Mouse (Mus musculus) neural tube, embryonic 11.5 days (tissue): ENCODE results near the gene Pde4d. TPM values are rescaled to one million over a fixed set of nuclear protein-coding genes. Genes with fewer than 3 reads are reported as not detected.
A peak's percentile ranks its signal among the peaks of the same experiment; 100 is the strongest.

ENCODE experiments used
- ATAC-seq: fragments of 200-750 bp; cut with Nextera tagmentation; 2 replicates; pipeline ENCODE4 v1.8.0; 2017; ENCODE audit warnings: moderate number of reproducible peaks, mild to moderate bottlenecking, moderate TSS enrichment, moderate library complexity; ENCODE audit not compliant: insufficient read depth, low FRiP score, low TSS enrichment
- DNase-seq: peaks from one replicate; pipeline ENCODE4 v3.0.0-alpha.2; 2015; ENCODE audit warnings: low spot score
- H3K27ac ChIP-seq: fragments of 300-500 bp; sonication (generic); 2 replicates; pipeline ENCODE4 v1.5.1; 2014; ENCODE audit warnings: low read depth, mild to moderate bottlenecking, low read length
- H3K27me3 ChIP-seq: fragments of 300-500 bp; sonication (generic); 2 replicates; pipeline ENCODE4 v1.6.1; 2014; ENCODE audit warnings: mild to moderate bottlenecking, low read length, mixed read lengths; ENCODE audit not compliant: control insufficient read depth, insufficient read depth
- H3K36me3 ChIP-seq: fragments of 300-500 bp; sonication (generic); 2 replicates; pipeline ENCODE4 v1.6.1; 2014; ENCODE audit warnings: mild to moderate bottlenecking, low read length, moderate library complexity, mixed read lengths; ENCODE audit not compliant: control insufficient read depth, insufficient read depth
- H3K4me1 ChIP-seq: fragments of 300-500 bp; sonication (generic); 2 replicates; pipeline ENCODE4 v1.6.1; 2014; ENCODE audit warnings: low read length, mixed read lengths; ENCODE audit not compliant: control insufficient read depth, insufficient read depth
- H3K4me2 ChIP-seq: fragments of 300-500 bp; sonication (generic); 2 replicates; pipeline ENCODE4 v1.6.1; 2014; ENCODE audit warnings: low read depth, mild to moderate bottlenecking, moderate library complexity
- H3K4me3 ChIP-seq: fragments of 300-500 bp; sonication (generic); 2 replicates; pipeline ENCODE4 v1.5.1; 2014; ENCODE audit warnings: low read depth, low read length
- H3K9ac ChIP-seq: fragments of 300-500 bp; sonication (generic); 2 replicates; pipeline ENCODE4 v1.6.1; 2014; ENCODE audit warnings: mild to moderate bottlenecking, low read length
- H3K9me3 ChIP-seq: fragments of 300-500 bp; sonication (generic); 2 replicates; pipeline ENCODE4 v1.6.1; 2016; ENCODE audit warnings: low read length; ENCODE audit not compliant: control insufficient read depth
- WGBS: fragments of 180-500 bp; shearing (Covaris S2); extraction: QIAGEN DNeasy Blood & Tissue Kit; methylation state at CpG from one replicate; pipeline ENCODE4 v1.1.7; 2014; 5-methylcytosine and 5-hydroxymethylcytosine counted together
- polyA plus RNA-seq: library from polyadenylated mRNA; unstranded; fragments of >200 nt; fragmentation: Nextera tagmentation; extraction: Ambion mirVana; gene quantifications from 2 replicates; pipeline ENCODE4 v1.2.1, GENCODE M21; 2014

Gene Pde4d
- polyA plus RNA-seq, 1 experiment from 2014 or later = 11.1 TPM

- no peak for ATAC-seq
- WGBS = 75% methylated on average over 1 of the region's 1 CpGs
- H3K9me3 ChIP-seq = no peaks in the 10 kb centered on the region
Measured at GRCm38 (mm10) chr13:109331563-109331962, 881.8 kb downstream of the Pde4d start.

GRCm38 (mm10) chr13:109341902-109342301 is 892.2 kb downstream of the Pde4d start:
- Histone ChIP-seq H3K4me3 (no peak overlapping the region), H3K27me3 (no peaks in the 10 kb centered on the region), H3K36me3 (no peaks in the 10 kb centered on the region), H3K4me1 (no peaks in the 10 kb centered on the region), H3K9ac (no peak overlapping the region), H3K9me3 (no peaks in the 10 kb centered on the region), H3K4me2 (no peak overlapping the region), H3K27ac (no peak overlapping the region)
- DNase-seq (no peak), ATAC-seq (no peak)
- 51% methylated on average over 3 of the region's 3 CpGs for WGBS

More at GRCm38 (mm10) chr13:109331563-109331962, 881.8 kb downstream of the Pde4d start:
- no peak overlapping the region for H3K9ac ChIP-seq
- no peak overlapping the region for H3K27ac ChIP-seq
- no peaks in the 10 kb centered on the region for H3K27me3 ChIP-seq
- no peak overlapping the region for H3K4me3 ChIP-seq
- no peak for DNase-seq
- H3K36me3 ChIP-seq = no peaks in the 10 kb centered on the region
- H3K4me1 ChIP-seq = no peaks in the 10 kb centered on the region
- H3K4me2 ChIP-seq = no peak overlapping the region

GRCm38 (mm10) chr13:109342469-109342868 is 892.7 kb downstream of the Pde4d start:
- H3K4me2 ChIP-seq = no peak overlapping the region
- H3K9ac ChIP-seq = no peak overlapping the region
- H3K36me3 ChIP-seq = no peaks in the 10 kb centered on the region
- H3K4me1 ChIP-seq = no peaks in the 10 kb centered on the region
- no peak for ATAC-seq
- 48% methylated on average over 6 of the region's 6 CpGs for WGBS
- no peaks in the 10 kb centered on the region for H3K9me3 ChIP-seq
- no peak overlapping the region for H3K4me3 ChIP-seq
- no peaks in the 10 kb centered on the region for H3K27me3 ChIP-seq
- H3K27ac ChIP-seq = no peak overlapping the region
- DNase-seq = no peak

GRCm38 (mm10) chr13:109343596-109343995 is 893.8 kb downstream of the Pde4d start:
- WGBS = 3% methylated on average over 4 of the region's 4 CpGs
- no peaks in the 10 kb centered on the region for H3K9me3 ChIP-seq
- no peak overlapping the region for H3K4me2 ChIP-seq
- no peaks in the 10 kb centered on the region for H3K36me3 ChIP-seq
- H3K4me1 ChIP-seq = no peaks in the 10 kb centered on the region
- peak; percentile 88 for ATAC-seq
- H3K9ac ChIP-seq = no peak overlapping the region
- DNase-seq = peak; percentile 78
- H3K27ac ChIP-seq = no peak overlapping the region
- H3K27me3 ChIP-seq = no peaks in the 10 kb centered on the region
- no peak overlapping the region for H3K4me3 ChIP-seq

- 69% methylated on average over 11 of the region's 11 CpGs for WGBS
- no peak overlapping the region for H3K4me2 ChIP-seq
Measured at GRCm38 (mm10) chr13:109347770-109348169, 898.0 kb downstream of the Pde4d start.

GRCm38 (mm10) chr13:109348316-109348715 is 898.6 kb downstream of the Pde4d start:
- no peak for DNase-seq
- Histone ChIP-seq H3K4me2 (no peak overlapping the region), H3K9me3 (no peaks in the 10 kb centered on the region), H3K4me1 (no peaks in the 10 kb centered on the region), H3K36me3 (no peaks in the 10 kb centered on the region), H3K27ac (no peak overlapping the region), H3K27me3 (no peaks in the 10 kb centered on the region), H3K4me3 (no peak overlapping the region), H3K9ac (no peak overlapping the region)
- ATAC-seq = no peak
- 94% methylated on average over 6 of the region's 6 CpGs for WGBS

More at GRCm38 (mm10) chr13:109347770-109348169, 898.0 kb downstream of the Pde4d start:
- DNase-seq (no peak), ATAC-seq (no peak)
- no peak overlapping the region for H3K9ac ChIP-seq
- no peak overlapping the region for H3K27ac ChIP-seq
- no peaks in the 10 kb centered on the region for H3K9me3 ChIP-seq
- H3K4me3 ChIP-seq = no peak overlapping the region
- no peaks in the 10 kb centered on the region for H3K4me1 ChIP-seq
- H3K27me3 ChIP-seq = no peaks in the 10 kb centered on the region
- H3K36me3 ChIP-seq = no peaks in the 10 kb centered on the region

GRCm38 (mm10) chr13:109350100-109350499 is 900.4 kb downstream of the Pde4d start:
- Histone ChIP-seq H3K27me3 (no peaks in the 10 kb centered on the region), H3K36me3 (no peaks in the 10 kb centered on the region), H3K9ac (no peak overlapping the region), H3K4me3 (no peak overlapping the region), H3K9me3 (no peaks in the 10 kb centered on the region), H3K4me2 (no peak overlapping the region), H3K27ac (no peak overlapping the region), H3K4me1 (no peaks in the 10 kb centered on the region)
- WGBS = 60% methylated on average over 7 of the region's 7 CpGs
- DNase-seq (peak; percentile 42), ATAC-seq (no peak)

- 87% methylated on average over 7 of the region's 7 CpGs for WGBS
- no peaks in the 10 kb centered on the region for H3K9me3 ChIP-seq
- no peaks in the 10 kb centered on the region for H3K4me1 ChIP-seq
- H3K27ac ChIP-seq = no peak overlapping the region
- no peak overlapping the region for H3K4me2 ChIP-seq
- no peak overlapping the region for H3K9ac ChIP-seq
- DNase-seq = no peak
- no peaks in the 10 kb centered on the region for H3K36me3 ChIP-seq
- H3K4me3 ChIP-seq = no peak overlapping the region
- ATAC-seq = no peak
- no peaks in the 10 kb centered on the region for H3K27me3 ChIP-seq
Measured at GRCm38 (mm10) chr13:109354017-109354416, 904.3 kb downstream of the Pde4d start.

- H3K27me3 ChIP-seq = no peaks in the 10 kb centered on the region
- 86% methylated on average over 7 of the region's 7 CpGs for WGBS
Measured at GRCm38 (mm10) chr13:109356252-109356651, 906.5 kb downstream of the Pde4d start.

More at GRCm38 (mm10) chr13:109356252-109356651, 906.5 kb downstream of the Pde4d start:
- Histone ChIP-seq H3K4me2 (no peak overlapping the region), H3K36me3 (no peaks in the 10 kb centered on the region), H3K4me3 (no peak overlapping the region), H3K9ac (no peak overlapping the region), H3K9me3 (no peaks in the 10 kb centered on the region), H3K4me1 (no peaks in the 10 kb centered on the region), H3K27ac (no peak overlapping the region)
- ATAC-seq (no peak), DNase-seq (no peak)
